Mouse (Mus musculus): ENCODE results near the gene Cyct. TPM values are rescaled to one million over a fixed set of nuclear protein-coding genes. Genes with fewer than 3 reads are reported as not detected.

Cyct gene
- total and polyA plus RNA-seq, 2 experiments, result not detected

DNA sequence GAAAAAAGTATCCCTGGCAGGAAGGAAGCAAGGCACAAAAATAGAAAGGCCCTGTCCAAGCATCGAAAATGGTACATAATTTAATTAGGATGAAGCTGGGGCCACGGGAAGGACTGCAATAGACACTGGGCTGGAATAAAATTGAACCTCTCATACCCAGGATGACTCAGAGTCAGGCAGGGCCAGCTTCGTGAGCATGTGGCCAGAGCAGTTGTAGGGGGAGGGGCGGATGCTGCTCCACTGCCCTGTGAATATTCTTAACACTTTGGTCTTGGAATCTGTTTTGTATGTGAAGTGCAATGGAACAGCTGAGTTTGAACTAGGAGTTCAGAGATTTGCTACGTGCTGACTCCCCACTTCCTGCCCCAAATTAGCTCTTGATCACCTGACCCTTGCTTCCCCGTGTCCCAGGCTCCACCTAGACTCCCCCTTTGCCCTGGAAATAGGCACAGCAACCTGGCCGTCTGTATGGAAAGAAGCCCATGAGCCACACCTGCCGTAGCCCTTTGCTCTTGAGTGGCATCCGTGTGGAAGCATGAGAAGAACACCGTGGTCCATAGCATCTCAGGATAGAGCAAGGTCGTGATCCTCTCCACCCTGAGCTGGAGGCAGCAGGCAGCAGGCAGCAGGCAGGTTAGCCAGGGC is 28.0 kb downstream of the Cyct start:
- Histone ChIP-seq H3K27me3 (ENCODE audit: control insufficient read depth, insufficient read depth, low read length) (no peaks in the 10 kb centered on the region; the same call in 1 of the 2 replicates), H3K27ac (replicated peaks; ENCODE audit: insufficient read depth, low read depth, low read length) (no peak overlapping the region), H3K4me3 (ENCODE audit: insufficient read depth, low read depth, low read length) (no peak overlapping the region), H3K36me3 (ENCODE audit: control insufficient read depth, insufficient read depth, low read length) (no peaks in the 10 kb centered on the region), H3K79me2 (ENCODE audit: control insufficient read depth, insufficient read depth, low read length) (no peaks in the 10 kb centered on the region), H3K4me1 (ENCODE audit: control insufficient read depth, insufficient read depth, low read length) (no peaks in the 10 kb centered on the region), H3K9ac (ENCODE audit: low read depth, low read length) (no peak overlapping the region)
- 66% methylated on average over 11 of the region's 11 CpGs for WGBS
- no peak for DNase-seq (ENCODE audit: extremely low read depth, low read depth, low spot score)
- no peak for TF ChIP-seq POLR2A (IDR thresholded peaks at IDR 0.05; ENCODE audit: extremely low read depth, insufficient read depth, low read length)
- no peak for TF ChIP-seq CTCF (IDR thresholded peaks at IDR 0.05; ENCODE audit: low read depth, low read length)

DNA sequence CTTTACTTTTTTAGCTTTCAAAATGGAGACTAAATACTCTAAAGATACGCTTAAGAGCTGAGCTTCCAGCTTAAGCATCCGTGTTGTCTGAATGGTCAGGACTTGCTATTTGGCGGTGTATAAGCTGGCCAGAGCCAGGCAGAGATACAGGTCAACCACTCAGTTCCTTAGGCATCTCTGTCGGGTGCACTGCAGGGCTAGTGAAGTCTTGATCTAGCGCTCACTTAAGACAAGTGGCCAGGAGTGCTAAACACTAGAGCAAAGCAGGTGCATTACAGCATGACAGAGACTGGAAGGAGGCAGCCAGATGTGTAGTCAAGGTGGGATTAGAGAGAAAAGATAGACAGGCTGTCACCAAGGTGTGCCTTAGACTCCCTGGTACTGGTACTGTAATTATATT is 30.2 kb downstream of the Cyct start:
- H3K27ac ChIP-seq (replicated peaks; ENCODE audit: insufficient read depth, low read depth, low read length), result no peak overlapping the region
- no peaks in the 10 kb centered on the region for H3K4me1 ChIP-seq (ENCODE audit: control insufficient read depth, insufficient read depth, low read length)
- 89% methylated on average over 5 of the region's 5 CpGs for WGBS
- H3K79me2 ChIP-seq (ENCODE audit: control insufficient read depth, insufficient read depth, low read length), result no peaks in the 10 kb centered on the region
- no peak for DNase-seq (ENCODE audit: extremely low read depth, low read depth, low spot score)
- H3K9ac ChIP-seq (ENCODE audit: low read depth, low read length), result no peak overlapping the region
- no peaks in the 10 kb centered on the region for H3K27me3 ChIP-seq (ENCODE audit: control insufficient read depth, insufficient read depth, low read length)
- no peak for TF ChIP-seq CTCF (IDR thresholded peaks at IDR 0.05; ENCODE audit: low read depth, low read length)
- no peak for TF ChIP-seq POLR2A (IDR thresholded peaks at IDR 0.05; ENCODE audit: extremely low read depth, insufficient read depth, low read length)
- H3K4me3 ChIP-seq (ENCODE audit: insufficient read depth, low read depth, low read length), result no peak overlapping the region
- no peaks in the 10 kb centered on the region for H3K36me3 ChIP-seq (ENCODE audit: control insufficient read depth, insufficient read depth, low read length)

DNA sequence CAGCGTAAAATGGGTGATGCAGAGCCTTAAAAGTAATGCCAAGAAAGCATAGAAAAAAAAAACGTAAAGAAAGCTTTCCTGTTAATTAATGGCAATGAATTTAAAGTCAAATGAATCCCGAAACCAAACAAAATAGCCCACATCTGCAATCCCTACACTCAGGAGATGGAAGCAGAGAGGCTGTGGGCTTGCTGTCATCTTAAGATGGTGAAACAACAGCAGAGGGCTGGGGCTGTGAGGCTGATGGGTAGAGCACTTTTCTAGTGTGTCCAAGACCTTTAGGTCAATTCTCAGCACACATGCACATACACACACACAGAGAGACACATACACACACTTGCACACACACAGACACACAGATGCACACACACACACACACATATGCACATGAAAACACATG is 34.1 kb downstream of the Cyct start:
- DNase-seq (ENCODE audit: extremely low read depth, low read depth, low spot score), result no peak
- Histone ChIP-seq H3K9ac (ENCODE audit: low read depth, low read length) (no peak overlapping the region), H3K36me3 (ENCODE audit: control insufficient read depth, insufficient read depth, low read length) (no peaks in the 10 kb centered on the region), H3K27ac (replicated peaks; ENCODE audit: insufficient read depth, low read depth, low read length) (no peak overlapping the region), H3K79me2 (ENCODE audit: control insufficient read depth, insufficient read depth, low read length) (no peaks in the 10 kb centered on the region), H3K4me3 (ENCODE audit: insufficient read depth, low read depth, low read length) (no peak overlapping the region), H3K4me1 (ENCODE audit: control insufficient read depth, insufficient read depth, low read length) (no peaks in the 10 kb centered on the region), H3K27me3 (ENCODE audit: control insufficient read depth, insufficient read depth, low read length) (no peaks in the 10 kb centered on the region)
- no peak for TF ChIP-seq CTCF (IDR thresholded peaks at IDR 0.05; ENCODE audit: low read depth, low read length)
- TF ChIP-seq POLR2A (IDR thresholded peaks at IDR 0.05; ENCODE audit: extremely low read depth, insufficient read depth, low read length), result no peak
- WGBS, result 83% methylated on average over 3 of the region's 3 CpGs

DNA sequence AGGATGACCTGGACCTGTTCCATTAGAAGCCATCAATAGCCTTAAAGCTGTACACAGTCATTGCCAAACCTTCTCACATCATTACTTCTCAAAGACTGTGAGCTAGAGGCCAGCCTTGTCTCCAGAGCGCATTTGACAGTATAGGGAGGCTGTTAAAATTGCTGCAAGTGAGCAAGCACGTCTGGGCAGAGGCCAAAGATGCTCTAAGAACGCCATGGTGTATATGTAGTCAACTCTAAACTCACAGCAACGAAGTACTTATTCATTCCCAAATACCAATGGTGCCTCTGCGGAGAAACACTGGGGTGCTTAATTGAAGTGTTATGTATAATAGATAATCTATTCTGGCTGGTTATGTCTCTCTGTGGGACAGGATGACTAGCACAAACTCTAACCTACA is 35.8 kb downstream of the Cyct start:
- WGBS, result 82% methylated on average over 5 of the region's 5 CpGs
- Histone ChIP-seq H3K27ac (replicated peaks; ENCODE audit: insufficient read depth, low read depth, low read length) (no peak overlapping the region), H3K9ac (ENCODE audit: low read depth, low read length) (no peak overlapping the region), H3K79me2 (ENCODE audit: control insufficient read depth, insufficient read depth, low read length) (no peaks in the 10 kb centered on the region), H3K4me1 (ENCODE audit: control insufficient read depth, insufficient read depth, low read length) (no peaks in the 10 kb centered on the region), H3K36me3 (ENCODE audit: control insufficient read depth, insufficient read depth, low read length) (no peaks in the 10 kb centered on the region), H3K4me3 (ENCODE audit: insufficient read depth, low read depth, low read length) (no peak overlapping the region), H3K27me3 (ENCODE audit: control insufficient read depth, insufficient read depth, low read length) (no peaks in the 10 kb centered on the region)
- DNase-seq (ENCODE audit: extremely low read depth, low read depth, low spot score), result no peak
- TF ChIP-seq CTCF (IDR thresholded peaks at IDR 0.05; ENCODE audit: low read depth, low read length) (no peak), POLR2A (IDR thresholded peaks at IDR 0.05; ENCODE audit: extremely low read depth, insufficient read depth, low read length) (no peak)

DNA sequence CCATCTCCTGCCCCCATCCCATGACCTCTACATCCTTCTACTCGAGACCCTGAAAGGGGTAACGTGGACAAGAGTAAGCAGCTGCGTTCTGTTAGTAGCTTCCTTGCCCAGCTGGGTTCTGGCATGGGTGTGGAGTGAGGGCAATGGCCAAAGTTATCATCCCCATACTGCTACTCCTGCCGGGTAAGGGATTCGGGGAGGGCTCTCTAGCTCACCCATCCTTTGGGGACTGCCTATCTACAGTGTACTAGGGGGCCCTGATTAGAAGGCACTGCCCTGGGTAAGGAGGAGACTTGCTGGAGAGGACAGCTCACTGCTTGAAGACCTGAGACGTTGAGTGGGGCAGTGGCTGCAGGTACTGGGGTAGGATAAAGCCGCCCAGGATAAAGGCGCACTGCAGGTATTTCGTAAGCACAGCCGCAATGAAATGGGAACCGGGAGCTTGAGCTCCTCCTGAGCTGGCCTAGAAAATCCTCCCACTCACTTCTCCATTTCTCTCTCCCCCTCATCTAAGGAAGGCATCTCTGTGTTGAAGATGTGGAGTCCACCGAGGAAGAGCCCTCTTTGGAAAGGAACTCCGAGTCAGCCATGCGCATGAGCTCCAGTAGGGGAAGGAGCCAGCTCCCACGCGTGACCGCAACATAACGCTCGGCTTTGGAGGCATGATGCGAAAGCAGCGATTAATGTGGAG is 36.9 kb downstream of the Cyct start:
- Histone ChIP-seq H3K79me2 (ENCODE audit: control insufficient read depth, insufficient read depth, low read length) (no peaks in the 10 kb centered on the region), H3K27me3 (ENCODE audit: control insufficient read depth, insufficient read depth, low read length) (no peaks in the 10 kb centered on the region), H3K27ac (replicated peaks; ENCODE audit: insufficient read depth, low read depth, low read length) (no peak overlapping the region), H3K9ac (ENCODE audit: low read depth, low read length) (no peak overlapping the region), H3K4me3 (ENCODE audit: insufficient read depth, low read depth, low read length) (no peak overlapping the region), H3K36me3 (ENCODE audit: control insufficient read depth, insufficient read depth, low read length) (no peaks in the 10 kb centered on the region), H3K4me1 (ENCODE audit: control insufficient read depth, insufficient read depth, low read length) (no peaks in the 10 kb centered on the region)
- TF ChIP-seq CTCF (IDR thresholded peaks at IDR 0.05; ENCODE audit: low read depth, low read length), result no peak
- no peak for TF ChIP-seq POLR2A (IDR thresholded peaks at IDR 0.05; ENCODE audit: extremely low read depth, insufficient read depth, low read length)
- 79% methylated on average over 21 of the region's 21 CpGs for WGBS
- no peak for DNase-seq (ENCODE audit: extremely low read depth, low read depth, low spot score)

DNA sequence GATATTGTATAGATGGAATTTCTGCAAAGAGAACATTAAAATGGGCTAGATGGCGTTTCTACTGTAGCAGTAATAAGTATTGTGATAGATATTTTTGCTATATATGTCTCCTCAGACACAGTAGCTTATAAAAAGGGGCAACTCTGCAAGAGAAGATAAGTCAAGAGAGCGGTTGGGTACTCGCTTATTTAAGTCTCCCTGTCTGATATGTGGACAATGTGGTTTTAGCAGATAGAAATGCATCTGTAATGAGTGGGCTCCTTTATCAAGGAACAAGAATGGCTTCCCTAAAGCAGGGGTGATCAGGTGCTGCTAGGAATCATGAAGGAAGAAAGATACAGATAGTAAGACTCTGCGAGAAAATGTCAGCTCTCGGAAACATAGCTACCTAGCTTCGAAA is 39.9 kb downstream of the Cyct start:
- no peaks in the 10 kb centered on the region for H3K79me2 ChIP-seq (ENCODE audit: control insufficient read depth, insufficient read depth, low read length)
- no peaks in the 10 kb centered on the region for H3K36me3 ChIP-seq (ENCODE audit: control insufficient read depth, insufficient read depth, low read length)
- TF ChIP-seq CTCF (IDR thresholded peaks at IDR 0.05; ENCODE audit: low read depth, low read length), result no peak
- TF ChIP-seq POLR2A (IDR thresholded peaks at IDR 0.05; ENCODE audit: extremely low read depth, insufficient read depth, low read length), result no peak
- H3K4me1 ChIP-seq (ENCODE audit: control insufficient read depth, insufficient read depth, low read length), result no peaks in the 10 kb centered on the region
- no peak overlapping the region for H3K27ac ChIP-seq (replicated peaks; ENCODE audit: insufficient read depth, low read depth, low read length)
- H3K9ac ChIP-seq (ENCODE audit: low read depth, low read length), result no peak overlapping the region
- H3K4me3 ChIP-seq (ENCODE audit: insufficient read depth, low read depth, low read length), result no peak overlapping the region
- no peak for DNase-seq (ENCODE audit: extremely low read depth, low read depth, low spot score)
- H3K27me3 ChIP-seq (ENCODE audit: control insufficient read depth, insufficient read depth, low read length), result no peaks in the 10 kb centered on the region
- WGBS, result 88% methylated on average over 6 of the region's 6 CpGs

Measured in liver, adult 2 months (tissue).